Mouse (Mus musculus) heart, adult 11 months (tissue): Measurements from ENCODE around the gene Gm42688.
A peak's percentile ranks its signal among the peaks of the same experiment; 100 is the strongest.
"Not testable (repeated sequence)": the region's sequence is repeated elsewhere in the genome, so short reads cannot be mapped to it uniquely, and the experiment has no call there.

Experiments
- DNase-seq: peaks from one replicate; pipeline ENCODE4 v3.0.0; 2022

The Gm42688 gene

GRCm38 (mm10) chr6:83142211-83142731 is 40.9 kb downstream of the Gm42688 start:
- DNase-seq: peak; percentile 97

DNA sequence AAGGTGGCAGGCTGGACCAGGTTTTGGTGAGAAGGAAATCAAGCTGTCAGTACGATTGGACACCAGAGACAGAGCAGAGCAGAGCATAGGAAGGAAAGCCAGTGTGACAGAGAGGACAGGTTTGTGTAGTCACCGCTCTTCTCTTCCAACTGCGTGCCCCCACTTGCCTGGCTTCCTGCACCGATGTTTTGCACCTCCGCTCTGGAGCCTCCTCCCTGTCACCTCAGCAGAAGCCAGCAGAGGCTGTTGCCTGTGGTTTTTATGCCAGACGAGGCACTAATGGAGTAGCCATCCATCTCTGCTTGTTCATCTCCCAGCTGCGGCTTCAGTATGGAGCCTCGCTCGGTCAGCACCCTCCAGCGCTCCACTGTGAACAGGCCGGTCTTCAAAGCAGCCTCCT is 41.5 kb downstream of the Gm42688 start:
- DNase-seq: peak; percentile 90

DNA sequence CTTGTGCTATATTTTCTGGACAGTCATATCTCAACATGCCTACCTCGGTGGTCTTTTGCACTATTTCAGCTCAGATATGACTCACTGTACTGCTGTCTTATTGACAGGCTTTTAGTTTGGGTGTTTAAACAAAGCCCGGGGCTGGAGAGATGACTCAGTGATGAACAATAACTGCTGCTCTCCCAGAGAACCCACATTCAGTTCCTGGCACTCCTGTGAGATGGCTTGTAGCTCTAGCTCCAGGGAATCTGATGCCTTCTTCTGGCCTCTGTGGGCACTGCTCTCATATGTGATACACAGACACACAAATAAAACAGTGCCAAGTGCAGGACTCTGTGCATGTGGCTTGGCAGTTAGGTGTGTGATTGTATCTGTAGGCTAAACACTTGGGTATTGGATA is 43.8 kb downstream of the Gm42688 start:
- peak; percentile 77 for DNase-seq

DNA sequence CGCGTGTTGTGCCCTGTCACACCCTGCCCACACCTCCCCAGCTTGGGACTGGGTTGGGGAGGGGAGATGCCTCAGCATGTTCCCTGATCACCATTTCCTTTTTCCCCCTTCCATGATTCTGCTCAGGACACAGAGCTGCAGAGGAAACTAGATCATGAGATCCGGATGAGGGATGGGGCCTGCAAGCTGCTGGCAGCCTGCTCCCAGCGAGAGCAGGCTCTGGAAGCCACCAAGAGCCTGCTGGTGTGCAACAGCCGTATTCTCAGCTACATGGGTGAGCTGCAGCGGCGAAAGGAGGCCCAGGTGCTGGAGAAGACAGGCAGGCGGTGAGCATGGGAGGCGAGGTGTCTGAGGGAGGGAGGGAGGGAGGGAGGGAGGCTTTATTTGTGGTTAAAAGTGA is 44.4 kb downstream of the Gm42688 start:
- DNase-seq: peak; percentile 89

- peak; percentile 87 for DNase-seq
Measured at GRCm38 (mm10) chr6:83147280-83147679, 45.9 kb downstream of the Gm42688 start.

GRCm38 (mm10) chr6:83151721-83152120 is 50.3 kb downstream of the Gm42688 start:
- peak; percentile 90 for DNase-seq

DNA sequence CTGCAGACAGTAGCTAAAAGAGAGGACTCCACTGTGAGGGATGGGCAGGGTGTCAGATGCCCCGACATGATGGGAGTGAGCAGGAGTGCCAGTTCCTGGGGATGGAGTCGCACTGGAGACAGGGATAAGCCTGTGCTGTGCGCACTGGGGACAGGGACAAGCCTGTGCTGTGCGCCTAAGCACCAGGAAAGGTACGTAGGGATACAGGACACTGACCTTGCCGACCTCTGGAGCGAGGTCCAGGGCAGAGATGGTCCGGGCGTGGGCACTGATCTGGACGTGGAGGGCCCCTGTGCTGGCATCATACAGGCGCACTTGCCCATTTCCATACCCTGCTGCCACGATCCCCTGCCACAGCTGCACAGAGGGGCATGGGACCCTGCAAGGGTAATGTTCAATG is 51.6 kb downstream of the Gm42688 start:
- peak; percentile 80 for DNase-seq

- peak; percentile 85 for DNase-seq
Measured at GRCm38 (mm10) chr6:83153485-83153884, 52.1 kb downstream of the Gm42688 start.

DNA sequence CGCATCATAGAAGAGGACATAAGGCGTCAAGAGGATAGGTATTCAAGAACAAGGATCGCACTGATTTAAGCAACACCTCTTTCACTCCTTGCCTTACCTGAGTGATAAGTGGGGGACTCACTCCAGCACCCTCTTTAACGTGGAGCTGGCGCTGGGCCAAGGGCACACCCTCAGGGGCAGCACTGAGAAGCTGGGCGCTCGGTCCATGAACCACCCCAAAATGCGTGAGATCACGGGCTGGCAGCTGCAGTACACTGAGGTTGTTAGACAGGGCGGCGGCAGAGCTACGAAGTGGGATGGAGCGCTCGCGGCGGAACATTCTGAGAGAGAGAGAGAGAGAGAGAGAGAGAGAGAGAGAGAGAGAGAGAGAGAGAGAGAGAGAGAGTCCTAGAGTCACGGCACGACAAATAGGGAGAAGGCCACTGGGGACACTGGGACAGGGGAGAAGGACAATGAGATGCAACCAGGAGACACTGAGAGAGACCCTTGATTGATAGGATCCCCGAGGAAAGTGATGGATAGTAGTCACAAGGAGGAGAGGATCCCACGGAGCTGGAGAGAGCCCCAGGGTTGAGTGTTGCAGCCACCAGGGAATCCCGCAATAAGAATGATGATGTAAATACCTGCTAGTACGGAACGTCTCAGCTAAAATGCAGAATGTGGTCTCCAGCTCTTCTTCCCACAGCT is 54.3 kb downstream of the Gm42688 start:
- DNase-seq: peak; percentile 93

- peak; percentile 96 for DNase-seq
Measured at GRCm38 (mm10) chr6:83156259-83156684, 54.9 kb downstream of the Gm42688 start, which contains the start of the genes Wdr54 and 1700003E16Rik. Gene Wdr54, minus strand, starts transcription at chr6:83156397. Gene 1700003E16Rik, plus strand, starts transcription at chr6:83156404.

GRCm38 (mm10) chr6:83159456-83159855 is 58.0 kb downstream of the Gm42688 start:
- not testable (repeated sequence) for DNase-seq
